Mouse (Mus musculus): ENCODE measurements around the gene Olfr869.

Olfr869 gene

DNA sequence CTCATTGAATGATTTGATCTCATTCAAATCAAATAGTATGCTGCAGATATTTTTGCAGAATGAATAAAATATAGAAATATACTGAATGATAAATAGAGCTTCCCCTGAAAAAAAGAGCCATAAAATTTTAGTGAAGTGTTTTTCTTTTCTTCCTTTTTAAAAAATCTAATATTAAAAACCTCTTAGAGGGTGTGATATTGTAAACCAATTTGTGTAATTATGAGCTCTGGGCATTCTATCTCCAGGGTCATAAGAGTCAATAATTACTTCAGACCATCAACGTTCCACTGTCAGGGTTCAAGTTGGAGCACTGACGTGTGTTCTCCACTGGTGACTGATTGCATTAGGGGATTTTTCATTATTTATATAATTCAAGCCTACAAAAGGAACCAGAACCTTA is at the start of gene Olfr869:
Gene Olfr869 (plus strand): TSS at position 301 of the 400 bp plus-strand sequence.
- no peak for DNase-seq (ENCODE audit: extremely low read depth, low read depth, low spot score)

DNA sequence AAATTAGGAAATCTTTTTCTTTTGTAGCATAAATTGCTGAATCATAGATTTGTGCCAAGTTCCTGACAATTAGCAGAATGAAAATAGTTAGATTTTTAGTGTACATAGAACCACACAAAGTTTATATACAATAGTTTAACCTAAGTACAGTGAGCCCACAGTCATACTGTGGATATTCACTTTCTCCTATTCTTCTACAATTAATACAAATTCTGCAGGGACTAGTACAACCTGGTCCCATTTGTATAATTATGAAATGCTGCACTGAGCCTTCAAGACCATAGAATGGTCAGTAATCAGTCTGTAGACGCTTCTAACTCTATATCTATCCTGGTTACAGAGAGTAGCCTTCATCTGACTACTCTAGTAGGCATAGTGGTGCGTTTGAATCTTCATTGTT is 30.5 kb upstream of the Olfr869 start, which contains the start of gene Olfr868:
Gene Olfr868 (plus strand): TSS at position 301 of the 400 bp plus-strand sequence.
- DNase-seq (ENCODE audit: extremely low read depth, low read depth, low spot score), result no peak

DNA sequence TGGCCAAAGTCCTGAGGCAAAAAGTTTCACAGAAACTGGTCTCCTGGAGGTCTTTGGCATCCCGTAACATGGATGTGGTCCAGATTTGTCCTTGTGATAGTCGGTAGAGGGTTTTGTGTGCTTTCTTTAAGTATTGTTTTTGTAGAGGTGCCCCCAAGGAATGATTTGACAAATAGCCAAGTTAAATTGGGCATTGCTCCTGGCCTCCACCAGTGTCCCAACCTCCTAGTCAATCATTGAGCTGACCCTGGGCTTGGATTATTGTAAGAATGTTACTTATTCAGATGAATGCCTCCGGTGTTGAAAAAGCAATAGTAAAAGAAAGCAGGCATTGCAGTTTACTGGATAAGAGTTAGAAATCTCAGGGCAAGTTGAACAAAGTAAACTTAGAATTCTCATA is 20.9 kb downstream of the Olfr869 start:
- DNase-seq (ENCODE audit: extremely low read depth, low read depth, low spot score), result no peak

DNA sequence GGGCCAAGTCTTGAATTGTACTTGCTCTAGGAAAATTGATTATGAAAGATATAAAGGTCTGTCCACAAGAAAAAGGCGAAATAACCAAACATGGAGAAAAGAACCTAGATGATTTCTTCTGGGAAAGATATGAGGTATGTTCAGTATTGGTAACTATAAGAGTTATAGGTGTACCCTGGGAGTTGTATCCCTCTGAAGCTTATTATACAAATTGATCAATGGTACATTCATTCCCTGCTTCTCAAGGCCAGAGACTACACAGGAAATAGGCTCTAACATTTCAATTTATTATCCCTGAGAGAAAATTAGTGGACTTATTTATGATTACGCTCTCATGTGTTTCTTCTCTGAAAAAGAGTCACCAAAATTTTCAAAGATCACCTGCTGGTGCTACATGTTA is 45.1 kb downstream of the Olfr869 start, which contains the start of gene Olfr870:
Gene Olfr870 (minus strand): TSS at position 101 of the 400 bp plus-strand sequence.
- DNase-seq (ENCODE audit: extremely low read depth, low read depth, low spot score), result no peak

DNA sequence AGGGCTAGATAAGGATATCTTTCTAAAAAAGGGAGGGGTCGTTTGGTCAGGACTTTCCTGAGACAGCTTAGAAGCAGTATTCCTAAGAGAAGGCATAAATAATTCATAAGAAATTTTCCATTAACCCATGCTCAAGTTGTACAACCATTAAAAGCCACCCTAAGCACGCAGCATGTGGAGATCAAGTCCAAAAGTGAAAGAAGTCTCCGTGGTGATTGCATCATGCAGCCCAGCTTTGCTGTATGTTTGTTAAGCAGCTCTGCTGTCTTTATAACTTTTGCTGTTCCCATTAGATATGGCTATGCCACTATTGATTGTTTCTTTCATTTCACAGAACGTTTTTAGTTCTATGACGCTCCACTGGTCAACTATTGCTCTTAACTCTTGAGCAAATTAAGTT is 50.7 kb downstream of the Olfr869 start:
- no peak for DNase-seq (ENCODE audit: extremely low read depth, low read depth, low spot score)
